Mouse (Mus musculus) ovary, postnatal 10 days (tissue): ENCODE measurements around the gene Sox10.

Source experiments
- DNase-seq: peaks from one replicate; pipeline ENCODE4 v3.0.0; 2022; ENCODE audit warnings: low spot score

Sox10 gene

GRCm38 (mm10) chr15:79155572-79155971, 9.5 kb downstream of the Sox10 start:
- DNase-seq = no peak

- no peak for DNase-seq
Measured at GRCm38 (mm10) chr15:79152709-79153108, 12.3 kb downstream of the Sox10 start.

- no peak for DNase-seq
Measured at GRCm38 (mm10) chr15:79151881-79152280, 13.2 kb downstream of the Sox10 start.

GRCm38 (mm10) chr15:79148533-79148932, 16.5 kb downstream of the Sox10 start:
- peak; percentile 76 for DNase-seq

- no peak for DNase-seq
Measured at GRCm38 (mm10) chr15:79145522-79145921, 19.5 kb downstream of the Sox10 start.

- DNase-seq = no peak
Measured at GRCm38 (mm10) chr15:79144021-79144420, 21.0 kb downstream of the Sox10 start.

GRCm38 (mm10) chr15:79143316-79143715, 21.7 kb downstream of the Sox10 start:
- DNase-seq = no peak

GRCm38 (mm10) chr15:79141566-79141917, 23.5 kb downstream of the Sox10 start:
- DNase-seq = no peak

- peak; percentile 94 for DNase-seq
Measured at GRCm38 (mm10) chr15:79140866-79141565, 24.0 kb downstream of the Sox10 start, which contains the start of the genes Polr2f and 1700088E04Rik. Gene Polr2f (plus strand): TSS chr15:79141009. Gene 1700088E04Rik (minus strand): TSS chr15:79141253.

- no peak for DNase-seq
Measured at GRCm38 (mm10) chr15:79139640-79140039, 25.4 kb downstream of the Sox10 start.

GRCm38 (mm10) chr15:79135783-79136575, 29.1 kb downstream of the Sox10 start:
- no peak for DNase-seq

- DNase-seq = no peak
Measured at GRCm38 (mm10) chr15:79135332-79135731, 29.7 kb downstream of the Sox10 start.

- no peak for DNase-seq
Measured at GRCm38 (mm10) chr15:79134496-79135270, 30.4 kb downstream of the Sox10 start.

- DNase-seq = no peak
Measured at GRCm38 (mm10) chr15:79133191-79133661, 31.8 kb downstream of the Sox10 start.

- DNase-seq = no peak
Measured at GRCm38 (mm10) chr15:79131442-79131841, 33.6 kb downstream of the Sox10 start.

GRCm38 (mm10) chr15:79130782-79131181, 34.3 kb downstream of the Sox10 start:
- DNase-seq = no peak

- no peak for DNase-seq
Measured at GRCm38 (mm10) chr15:79129311-79129710, 35.7 kb downstream of the Sox10 start.

- DNase-seq = no peak
Measured at GRCm38 (mm10) chr15:79128208-79128607, 36.8 kb downstream of the Sox10 start.

GRCm38 (mm10) chr15:79127101-79127500, 37.9 kb downstream of the Sox10 start:
- no peak for DNase-seq

GRCm38 (mm10) chr15:79126217-79126932, 38.7 kb downstream of the Sox10 start:
- no peak for DNase-seq

- DNase-seq = no peak
Measured at GRCm38 (mm10) chr15:79124331-79124875, 40.6 kb downstream of the Sox10 start.
